Mouse (Mus musculus) neural tube, embryonic 13.5 days (tissue): ENCODE measurements around the gene Ip6k2. TPM values are rescaled to one million over a fixed set of nuclear protein-coding genes. Genes with fewer than 3 reads are reported as not detected.

Experiments
- ATAC-seq: fragments of 200-750 bp; cut with Nextera tagmentation; 2 replicates; pipeline ENCODE4 v1.8.0; 2017; ENCODE audit warnings: low read depth, mild to moderate bottlenecking, moderate TSS enrichment, moderate library complexity
- H3K27ac ChIP-seq: fragments of 300-500 bp; sonication (generic); replicated peaks from 2 replicates; pipeline ENCODE4 v1.5.1; 2015; ENCODE audit warnings: moderate library complexity, mild to moderate bottlenecking, inconsistent platforms
- H3K27me3 ChIP-seq: fragments of 300-500 bp; sonication (generic); 2 replicates; pipeline ENCODE4 v1.6.1; 2015; ENCODE audit warnings: mild to moderate bottlenecking, inconsistent platforms
- H3K36me3 ChIP-seq: fragments of 300-500 bp; sonication (generic); 2 replicates; pipeline ENCODE4 v1.6.1; 2015; ENCODE audit warnings: mild to moderate bottlenecking, inconsistent platforms
- H3K4me1 ChIP-seq: fragments of 300-500 bp; sonication (generic); replicated peaks from 2 replicates; pipeline ENCODE4 v1.6.1; 2015; ENCODE audit warnings: inconsistent platforms
- H3K4me2 ChIP-seq: fragments of 300-500 bp; sonication (generic); 2 replicates; pipeline ENCODE4 v1.6.1; 2015; ENCODE audit warnings: inconsistent platforms, mild to moderate bottlenecking, moderate library complexity
- H3K4me3 ChIP-seq: fragments of 300-500 bp; sonication (generic); 2 replicates; pipeline ENCODE4 v1.5.1; 2015; ENCODE audit warnings: mild to moderate bottlenecking, inconsistent platforms
- H3K9ac ChIP-seq: fragments of 300-500 bp; sonication (generic); 2 replicates; pipeline ENCODE4 v1.6.1; 2015; ENCODE audit warnings: moderate library complexity, mild to moderate bottlenecking, inconsistent platforms
- H3K9me3 ChIP-seq: fragments of 300-500 bp; sonication (generic); 2 replicates; pipeline ENCODE4 v1.6.1; 2016; ENCODE audit warnings: inconsistent platforms
- WGBS: fragments of 180-500 bp; shearing (Covaris S2); methylation state at CpG from one replicate; pipeline ENCODE4 v1.1.7; 2015; 5-methylcytosine and 5-hydroxymethylcytosine counted together
- polyA plus RNA-seq: library from polyadenylated mRNA; unstranded; fragments of >200 nt; fragmentation: Nextera tagmentation; extraction: Ambion mirVana; gene quantifications from 2 replicates; pipeline ENCODE4 v1.2.1, GENCODE M21; 2015

Ip6k2 gene
- polyA plus RNA-seq, 1 experiment from 2014 or later = 204 TPM

DNA sequence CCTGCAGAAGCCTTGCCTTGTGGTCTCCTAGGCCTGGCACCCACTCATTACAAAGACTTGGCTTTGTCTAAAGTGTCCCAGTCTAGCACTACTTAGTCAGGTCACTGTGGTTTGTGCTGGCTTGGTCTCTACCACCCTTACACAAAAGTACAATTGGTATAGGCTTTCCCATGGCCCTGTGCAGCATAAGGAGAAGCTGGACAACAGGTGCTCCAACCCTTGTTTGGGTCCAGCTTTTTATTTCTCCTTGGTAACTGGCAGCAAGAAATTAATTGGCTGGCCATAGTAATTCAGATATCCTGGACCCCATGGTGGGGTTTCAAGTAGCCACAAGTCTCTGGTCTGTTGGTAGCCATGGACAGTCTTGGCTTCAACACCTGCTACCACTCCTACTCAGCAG, 22.8 kb downstream of the Ip6k2 start:
- Histone ChIP-seq H3K9ac (no peak overlapping the region), H3K27ac (no peak overlapping the region), H3K36me3 (peaks cover 66% of the 10 kb centered on the region), H3K27me3 (no peaks in the 10 kb centered on the region), H3K4me3 (no peak overlapping the region), H3K4me2 (no peak overlapping the region), H3K4me1 (peaks cover 23% of the 10 kb centered on the region), H3K9me3 (no peaks in the 10 kb centered on the region)
- no peak for ATAC-seq

DNA sequence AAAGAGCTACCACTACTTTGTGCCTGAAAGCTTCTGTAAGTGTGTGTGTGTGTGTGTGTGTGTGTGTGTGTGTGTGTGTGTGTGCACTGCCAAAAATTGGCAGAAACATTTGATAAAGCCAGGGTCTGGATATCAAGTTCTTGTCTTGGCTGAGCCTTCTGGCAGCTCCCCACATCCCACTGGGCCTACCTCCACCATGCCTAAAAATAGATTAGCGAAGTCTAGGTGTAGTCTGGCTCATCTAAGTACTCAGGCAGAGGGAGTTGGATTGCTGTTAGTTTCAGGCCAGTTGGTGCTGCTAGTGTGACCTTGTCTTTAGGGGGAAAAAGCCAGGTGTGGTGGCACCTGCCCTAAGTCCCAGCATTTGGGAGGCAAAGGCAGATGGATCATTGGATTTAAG, 23.2 kb downstream of the Ip6k2 start:
- 74% methylated on average over 1 of the region's 1 CpGs for WGBS
- Histone ChIP-seq H3K4me3 (no peak overlapping the region), H3K9ac (no peak overlapping the region), H3K27ac (no peak overlapping the region), H3K27me3 (no peaks in the 10 kb centered on the region), H3K9me3 (no peaks in the 10 kb centered on the region), H3K4me1 (peaks cover 23% of the 10 kb centered on the region), H3K36me3 (peaks cover 66% of the 10 kb centered on the region), H3K4me2 (no peak overlapping the region)
- no peak for ATAC-seq

GRCm38 (mm10) chr9:108807674-108808073, 24.1 kb downstream of the Ip6k2 start:
- peak overlapping the region; percentile 78; the same call in 1 of the 2 replicates for H3K4me3 ChIP-seq
- peaks cover 66% of the 10 kb centered on the region for H3K36me3 ChIP-seq
- peak overlapping the region; percentile 18; the same call in 1 of the 2 replicates for H3K27ac ChIP-seq
- H3K9me3 ChIP-seq = no peaks in the 10 kb centered on the region
- no peaks in the 10 kb centered on the region for H3K27me3 ChIP-seq
- 76% methylated on average over 5 of the region's 5 CpGs for WGBS
- H3K4me1 ChIP-seq = peaks cover 23% of the 10 kb centered on the region
- H3K9ac ChIP-seq = no peak overlapping the region
- ATAC-seq = peak; percentile 29; the same call in 1 of the 2 replicates
- peak overlapping the region; percentile 79; the same call in 1 of the 2 replicates for H3K4me2 ChIP-seq

DNA sequence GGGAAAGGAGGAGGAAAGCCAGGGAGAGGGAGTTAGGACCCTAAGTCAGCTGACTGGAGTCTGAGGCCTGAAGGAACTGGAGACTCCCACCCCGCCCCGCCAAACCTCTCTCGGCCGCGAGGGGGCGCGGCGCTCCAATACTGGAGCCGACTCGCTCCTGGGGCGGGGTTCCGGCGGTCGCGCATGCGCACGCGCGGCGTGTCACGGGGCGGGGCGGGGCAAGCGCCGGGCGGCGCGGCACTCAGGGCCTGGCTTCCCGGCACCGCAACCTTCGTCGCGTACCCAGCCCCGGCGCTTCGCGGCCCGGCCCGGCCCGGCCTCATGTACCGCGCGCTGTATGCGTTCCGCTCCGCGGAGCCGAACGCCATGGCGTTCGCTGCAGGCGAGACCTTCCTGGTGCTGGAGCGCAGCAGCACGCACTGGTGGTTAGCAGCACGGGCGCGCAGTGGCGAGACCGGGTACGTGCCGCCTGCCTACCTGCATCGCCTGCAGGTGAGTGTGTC, 24.6 kb downstream of the Ip6k2 start, which contains the start of gene Nckipsd:
Gene Nckipsd (plus strand): TSS at position 206 of the 503 bp plus-strand sequence.
- Histone ChIP-seq H3K36me3 (peaks cover 68% of the 10 kb centered on the region), H3K4me2 (peak within 1 kb of the TSS; percentile 79), H3K9ac (peak within 1 kb of the TSS; percentile 92), H3K4me3 (peak within 1 kb of the TSS; percentile 78), H3K4me1 (peaks cover 23% of the 10 kb centered on the region), H3K9me3 (no peaks in the 10 kb centered on the region), H3K27ac (peak within 1 kb of the TSS; percentile 76), H3K27me3 (no peaks in the 10 kb centered on the region)
- peak; percentile 84 for ATAC-seq
- WGBS = under 1% methylated on average over 42 of the region's 62 CpGs

GRCm38 (mm10) chr9:108809188-108809587, 25.6 kb downstream of the Ip6k2 start:
- peaks cover 23% of the 10 kb centered on the region for H3K4me1 ChIP-seq
- H3K4me3 ChIP-seq = peak overlapping the region; percentile 78
- H3K27me3 ChIP-seq = no peaks in the 10 kb centered on the region
- H3K9ac ChIP-seq = peak overlapping the region; percentile 92
- WGBS = 67% methylated on average over 5 of the region's 5 CpGs
- H3K9me3 ChIP-seq = no peaks in the 10 kb centered on the region
- peaks cover 68% of the 10 kb centered on the region for H3K36me3 ChIP-seq
- peak overlapping the region; percentile 79 for H3K4me2 ChIP-seq
- no peak overlapping the region for H3K27ac ChIP-seq
- no peak for ATAC-seq

DNA sequence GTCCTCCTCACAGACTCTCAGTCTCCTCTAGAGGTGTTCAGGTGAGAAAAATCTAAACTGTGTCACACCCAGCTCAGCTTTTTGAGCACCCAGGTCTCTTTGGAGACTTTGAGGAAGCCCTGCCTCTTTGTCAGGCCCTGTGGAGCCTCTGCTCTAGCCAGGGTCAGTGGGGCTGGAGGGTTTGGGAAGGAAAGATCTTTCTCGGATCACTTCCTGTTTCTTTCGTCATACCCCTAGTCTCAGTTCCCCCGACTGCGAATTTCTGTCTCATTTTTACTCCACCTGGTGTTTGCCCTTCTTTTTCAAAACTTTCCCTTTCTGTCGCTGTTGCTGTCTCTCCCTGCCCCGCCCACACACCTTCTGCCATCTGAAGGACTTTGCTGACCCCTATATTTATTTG, 26.1 kb downstream of the Ip6k2 start:
- Histone ChIP-seq H3K36me3 (peaks cover 68% of the 10 kb centered on the region), H3K9me3 (no peaks in the 10 kb centered on the region), H3K4me1 (peaks cover 23% of the 10 kb centered on the region), H3K27me3 (no peaks in the 10 kb centered on the region), H3K4me2 (peak overlapping the region; percentile 79; the same call in 1 of the 2 replicates), H3K27ac (no peak overlapping the region), H3K9ac (peak overlapping the region; percentile 92), H3K4me3 (0 out of 2 replicates have a peak overlapping the region, but pooled peaks have one; percentile 78)
- WGBS = 84% methylated on average over 6 of the region's 6 CpGs
- ATAC-seq = no peak

- Histone ChIP-seq H3K36me3 (peaks cover 68% of the 10 kb centered on the region), H3K9me3 (no peaks in the 10 kb centered on the region), H3K4me2 (no peak overlapping the region), H3K4me3 (no peak overlapping the region), H3K9ac (no peak overlapping the region), H3K27me3 (no peaks in the 10 kb centered on the region), H3K27ac (no peak overlapping the region), H3K4me1 (peaks cover 23% of the 10 kb centered on the region)
- ATAC-seq = no peak
- WGBS = 87% methylated on average over 5 of the region's 5 CpGs
These were observed 26.9 kb downstream of the Ip6k2 start for GRCm38 (mm10) chr9:108810516-108810915.

DNA sequence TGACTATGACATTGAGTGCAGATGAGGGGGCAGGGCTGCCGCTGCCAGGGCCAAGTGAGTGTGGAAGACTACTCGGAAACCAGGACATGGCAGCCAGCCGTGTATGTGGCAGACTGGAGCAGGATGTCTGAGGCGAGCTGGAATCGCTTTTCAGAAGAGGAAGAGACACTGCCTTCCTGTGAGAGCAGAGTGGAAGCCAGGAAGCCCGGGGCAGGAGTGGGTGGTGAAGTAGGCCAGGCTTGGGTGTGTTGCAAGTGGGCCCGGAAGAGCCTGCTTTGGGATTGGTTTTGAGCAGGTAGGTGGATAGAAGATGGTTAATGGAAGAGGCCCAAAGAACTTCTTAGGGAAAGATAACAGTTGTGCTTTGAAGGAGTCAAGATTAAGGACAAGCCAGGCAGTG, 32.0 kb downstream of the Ip6k2 start:
- Histone ChIP-seq H3K4me2 (no peak overlapping the region), H3K27me3 (no peaks in the 10 kb centered on the region), H3K4me3 (no peak overlapping the region), H3K27ac (no peak overlapping the region), H3K4me1 (no peaks in the 10 kb centered on the region; the same call in 1 of the 2 replicates), H3K9me3 (no peaks in the 10 kb centered on the region), H3K9ac (no peak overlapping the region), H3K36me3 (peaks cover 87% of the 10 kb centered on the region)
- WGBS = 90% methylated on average over 7 of the region's 7 CpGs
- no peak for ATAC-seq

- peaks cover 49% of the 10 kb centered on the region for H3K36me3 ChIP-seq
- no peak overlapping the region for H3K27ac ChIP-seq
- H3K4me2 ChIP-seq = no peak overlapping the region
- H3K9me3 ChIP-seq = no peaks in the 10 kb centered on the region
- no peak overlapping the region for H3K4me3 ChIP-seq
- WGBS = 62% methylated on average over 3 of the region's 3 CpGs
- peaks cover 11% of the 10 kb centered on the region for H3K4me1 ChIP-seq
- no peak overlapping the region for H3K9ac ChIP-seq
- ATAC-seq = no peak
- peaks cover 15% of the 10 kb centered on the region for H3K27me3 ChIP-seq
These were observed 35.9 kb downstream of the Ip6k2 start for GRCm38 (mm10) chr9:108819495-108819894.

- no peak overlapping the region for H3K4me3 ChIP-seq
- peaks cover 44% of the 10 kb centered on the region for H3K36me3 ChIP-seq
- H3K4me2 ChIP-seq = no peak overlapping the region
- H3K27me3 ChIP-seq = peaks cover 18% of the 10 kb centered on the region
- H3K4me1 ChIP-seq = peaks cover 12% of the 10 kb centered on the region
- H3K9me3 ChIP-seq = no peaks in the 10 kb centered on the region
- no peak overlapping the region for H3K9ac ChIP-seq
- 72% methylated on average over 5 of the region's 5 CpGs for WGBS
- ATAC-seq = no peak
- H3K27ac ChIP-seq = no peak overlapping the region
These were observed 36.5 kb downstream of the Ip6k2 start for GRCm38 (mm10) chr9:108820077-108820476.

DNA sequence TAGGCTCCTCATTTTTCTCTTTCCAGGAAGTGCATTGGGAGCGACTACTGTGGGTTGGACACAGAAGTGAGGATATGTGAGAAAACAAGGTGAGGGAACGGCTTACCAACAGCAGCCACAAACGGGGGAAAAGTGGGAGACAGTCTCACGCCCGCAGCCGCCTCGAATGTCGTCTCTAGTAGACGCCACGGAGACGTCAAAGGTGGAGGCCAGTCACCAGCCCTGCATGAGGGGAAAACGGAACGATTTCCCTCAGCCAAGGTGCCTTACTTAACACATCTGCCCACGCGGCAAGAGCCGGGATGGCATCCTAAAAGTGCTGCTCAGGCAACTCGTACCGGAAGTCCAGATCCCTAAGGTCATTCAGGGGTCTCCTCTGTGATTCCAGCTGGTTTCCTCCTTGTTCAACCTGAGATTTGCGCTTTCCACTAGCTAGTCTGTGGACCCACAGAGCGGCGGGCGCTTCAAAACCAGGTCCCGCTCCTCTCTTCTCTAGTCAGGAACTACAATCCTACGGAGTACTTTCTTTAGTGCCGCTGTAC, 40.6 kb downstream of the Ip6k2 start:
- WGBS = 4% methylated on average over 25 of the region's 25 CpGs
- no peaks in the 10 kb centered on the region for H3K9me3 ChIP-seq
- H3K4me1 ChIP-seq = peaks cover 46% of the 10 kb centered on the region
- peak overlapping the region; percentile 63 for H3K9ac ChIP-seq
- H3K36me3 ChIP-seq = peaks cover 22% of the 10 kb centered on the region
- peaks cover 40% of the 10 kb centered on the region for H3K27me3 ChIP-seq
- peak overlapping the region; percentile 97 for H3K4me2 ChIP-seq
- H3K4me3 ChIP-seq = peak overlapping the region; percentile 74
- no peak for ATAC-seq
- peak overlapping the region; percentile 87 for H3K27ac ChIP-seq

DNA sequence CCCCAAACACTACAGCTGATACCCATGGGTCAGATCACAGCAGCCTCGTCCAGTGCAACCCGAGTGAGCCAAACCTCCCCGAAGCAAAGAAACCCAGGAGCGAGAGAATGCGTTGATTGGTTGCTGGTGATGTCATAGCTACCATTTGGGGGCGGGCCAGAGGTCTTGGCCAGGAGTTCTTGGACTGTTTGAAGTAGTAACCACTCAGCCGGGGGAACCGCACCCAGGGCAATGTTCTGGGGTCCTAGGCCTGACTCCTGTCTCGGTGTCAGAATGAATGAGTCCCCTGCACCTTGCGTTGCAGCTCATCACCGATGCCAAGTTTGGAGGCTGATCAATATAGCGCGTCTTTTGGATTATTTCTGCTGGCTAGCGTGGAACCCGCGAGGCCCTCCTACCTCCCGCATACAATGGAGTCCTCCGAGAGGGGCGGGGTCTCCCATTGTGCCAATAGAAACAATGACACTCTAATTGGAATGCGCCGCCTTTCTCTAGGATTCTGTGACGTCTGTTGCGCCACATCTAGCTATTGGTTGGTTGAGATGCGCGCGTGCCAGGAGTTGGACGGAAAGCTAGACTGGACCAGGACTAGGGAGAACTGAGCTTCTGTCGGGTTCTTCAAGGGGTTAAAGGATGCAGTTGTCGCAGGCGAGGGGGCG, 41.3 kb downstream of the Ip6k2 start:
- H3K4me3 ChIP-seq = peak overlapping the region; percentile 74
- H3K4me2 ChIP-seq = peak overlapping the region; percentile 97
- peak overlapping the region; percentile 87 for H3K27ac ChIP-seq
- H3K36me3 ChIP-seq = peaks cover 25% of the 10 kb centered on the region
- under 1% methylated on average over 31 of the region's 31 CpGs for WGBS
- H3K4me1 ChIP-seq = peaks cover 53% of the 10 kb centered on the region
- peak; percentile 92 for ATAC-seq
- no peaks in the 10 kb centered on the region for H3K9me3 ChIP-seq
- H3K9ac ChIP-seq = peak overlapping the region; percentile 91
- peaks cover 47% of the 10 kb centered on the region for H3K27me3 ChIP-seq
